Mouse (Mus musculus) cortical plate, adult 2 months (tissue): ENCODE results near the gene Gatb. TPM values are rescaled to one million over a fixed set of nuclear protein-coding genes. Genes with fewer than 3 reads are reported as not detected.

Experiments
- H3K27ac ChIP-seq: fragments of 200-500 bp; 2 replicates; pipeline ENCODE4 v1.5.1; 2012; ENCODE audit warnings: low read length, control low read depth, inconsistent platforms; ENCODE audit not compliant: insufficient read depth
- H3K4me1 ChIP-seq: fragments of 200-500 bp; 2 replicates; pipeline ENCODE4 v1.6.1; 2011; ENCODE audit warnings: low read length; ENCODE audit not compliant: control insufficient read depth, insufficient read depth
- H3K4me3 ChIP-seq: fragments of 200-500 bp; 2 replicates; pipeline ENCODE4 v1.5.1; 2011; ENCODE audit warnings: mild to moderate bottlenecking, low read length, control low read depth; ENCODE audit not compliant: insufficient read depth
- CTCF ChIP-seq: fragments of 200-500 bp; IDR thresholded peaks from 2 replicates; pipeline ENCODE4 v1.5.1; 2011; ENCODE audit warnings: mild to moderate bottlenecking, control low read depth, low read length; ENCODE audit not compliant: insufficient read depth; ENCODE audit errors: extremely low read depth
- POLR2A ChIP-seq: fragments of 200-500 bp; IDR thresholded peaks from 2 replicates; pipeline ENCODE4 v1.6.1; 2011; ENCODE audit warnings: mild to moderate bottlenecking, low read length, control low read depth; ENCODE audit not compliant: insufficient read depth; ENCODE audit errors: extremely low read depth
- polyA plus RNA-seq: library from polyadenylated mRNA; depleted of rRNA; stranded (reverse); fragments of >200 nt; gene quantifications from 2 replicates; pipeline ENCODE4 v1.2.3, GENCODE M21; 2012

The Gatb gene
- polyA plus RNA-seq, 1 experiment: 16.2 TPM

DNA sequence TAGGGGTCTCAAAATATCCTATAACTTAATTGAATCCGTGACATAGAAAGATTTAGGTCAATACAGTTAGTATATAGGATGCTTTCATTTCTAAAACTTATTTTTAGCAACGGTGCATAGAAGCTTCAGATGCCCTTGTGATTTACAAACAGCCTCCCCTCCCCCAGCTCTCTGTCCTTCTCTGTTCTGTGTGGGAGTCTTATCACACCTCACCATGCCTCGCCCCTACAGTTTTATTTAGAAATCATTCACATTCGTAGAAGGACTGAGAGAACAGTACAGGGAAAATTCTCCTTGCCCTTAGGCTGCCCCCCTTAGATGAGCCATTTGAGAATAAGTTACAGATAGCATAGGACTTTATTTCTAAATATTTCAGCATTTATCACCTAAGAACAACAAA lies 18.1 kb downstream of the Gatb start:
- Histone ChIP-seq H3K4me3 (no peak overlapping the region), H3K4me1 (no peaks in the 10 kb centered on the region; the same call in 1 of the 2 replicates), H3K27ac (no peak overlapping the region)
- no peak for TF ChIP-seq POLR2A
- no peak for TF ChIP-seq CTCF

DNA sequence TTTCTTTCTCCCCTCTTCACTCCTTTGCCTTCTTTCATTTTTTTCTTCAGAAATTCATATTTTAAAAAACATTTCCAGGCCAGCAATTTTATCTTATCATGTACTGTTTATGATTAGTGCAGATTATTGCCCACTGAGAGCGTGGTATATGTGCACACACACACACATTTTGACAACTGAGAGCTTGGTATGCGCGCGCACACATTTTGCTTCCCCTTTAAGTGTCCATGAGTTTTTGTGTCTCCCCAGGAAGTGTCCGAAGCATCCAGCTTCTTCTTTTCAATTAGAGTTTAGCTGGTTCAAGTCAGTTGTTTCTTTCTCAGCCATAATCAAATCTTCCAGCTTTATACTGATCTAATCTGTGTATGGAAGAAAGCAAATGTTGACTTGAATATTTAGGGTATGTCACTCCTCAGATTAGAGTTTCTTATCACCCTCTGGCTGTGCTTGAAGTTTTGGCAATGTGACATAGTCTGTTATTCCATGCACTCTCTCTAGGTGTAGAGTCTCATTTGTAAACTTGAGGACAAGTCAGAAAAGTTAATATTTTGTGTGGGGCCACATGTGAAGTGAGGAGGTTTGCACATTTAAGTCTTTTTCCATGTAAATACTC lies 18.8 kb downstream of the Gatb start:
- TF ChIP-seq POLR2A: no peak
- TF ChIP-seq CTCF: no peak
- no peak overlapping the region for H3K4me3 ChIP-seq
- no peaks in the 10 kb centered on the region; the same call in 1 of the 2 replicates for H3K4me1 ChIP-seq
- H3K27ac ChIP-seq: no peak overlapping the region

DNA sequence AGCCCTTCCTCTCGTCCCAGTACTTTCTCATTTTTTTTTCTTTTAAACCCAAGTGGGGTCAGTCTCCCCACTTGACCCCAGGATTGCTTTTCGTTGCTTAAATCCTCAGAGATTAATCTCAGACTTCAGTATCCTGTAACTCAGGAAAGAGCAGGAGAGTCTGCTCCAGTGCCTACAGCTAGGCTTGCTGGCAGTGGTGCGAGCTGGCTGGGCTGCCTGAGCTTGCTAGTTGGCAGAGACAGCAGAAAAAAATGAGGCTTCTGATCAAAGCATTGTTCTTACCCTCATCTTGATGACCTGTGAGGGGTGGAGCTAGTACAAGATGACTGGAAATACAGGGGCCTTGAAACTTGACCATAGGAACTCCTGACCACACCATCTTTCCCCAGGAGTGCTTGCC lies 20.5 kb downstream of the Gatb start:
- Histone ChIP-seq H3K4me3 (no peak overlapping the region), H3K4me1 (peaks cover 1% of the 10 kb centered on the region; the same call in 1 of the 2 replicates), H3K27ac (no peak overlapping the region)
- TF ChIP-seq CTCF (no peak), POLR2A (no peak)

DNA sequence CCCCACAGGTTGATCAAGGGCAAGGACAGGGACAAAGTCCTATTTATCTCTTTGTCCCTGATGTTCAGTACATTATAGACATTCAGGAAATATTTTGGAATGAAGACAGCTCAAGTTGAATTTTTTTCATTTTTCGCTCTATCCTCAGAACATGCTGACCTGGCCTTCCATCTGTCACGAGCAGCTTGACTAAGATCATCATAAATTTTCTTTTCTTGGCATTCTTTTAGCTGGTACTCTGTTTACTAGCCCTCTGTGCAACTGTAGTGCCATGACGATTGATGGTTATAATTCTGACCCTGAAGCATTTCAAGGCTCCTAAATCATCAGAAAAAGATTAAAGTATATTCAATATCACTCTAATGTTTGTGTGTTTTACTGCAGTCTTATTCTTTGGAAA lies 25.6 kb downstream of the Gatb start:
- H3K27ac ChIP-seq: no peak overlapping the region
- H3K4me1 ChIP-seq: 0 out of 2 replicates have a peak, but pooled peaks cover 1% of the 10 kb centered on the region
- H3K4me3 ChIP-seq: no peak overlapping the region
- TF ChIP-seq CTCF (no peak), POLR2A (no peak)

DNA sequence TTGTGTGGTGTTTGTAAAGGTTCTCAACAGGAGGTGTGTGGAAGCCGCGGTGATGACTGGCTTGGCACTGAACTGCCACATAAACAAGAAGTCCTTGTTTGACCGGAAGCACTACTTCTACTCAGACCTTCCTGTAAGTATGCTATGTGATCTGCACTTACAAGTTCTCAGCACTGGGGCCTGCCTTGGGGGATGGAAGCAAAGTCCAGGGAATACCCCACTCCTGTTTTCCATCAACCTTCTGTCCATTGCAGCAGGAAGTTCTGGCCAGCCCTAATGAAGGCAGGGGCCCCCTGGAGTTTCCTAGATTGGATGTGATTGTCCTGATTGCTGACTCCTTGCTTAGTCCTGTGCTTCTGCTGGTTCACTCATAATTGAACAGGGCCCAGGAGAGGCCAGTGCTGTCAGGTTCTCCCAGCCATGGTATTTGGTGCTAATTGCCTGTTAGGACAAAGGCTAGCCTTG lies 28.0 kb downstream of the Gatb start:
- TF ChIP-seq POLR2A (no peak), CTCF (no peak)
- H3K4me1 ChIP-seq: 0 out of 2 replicates have a peak, but pooled peaks cover 1% of the 10 kb centered on the region
- no peak overlapping the region for H3K27ac ChIP-seq
- no peak overlapping the region for H3K4me3 ChIP-seq

DNA sequence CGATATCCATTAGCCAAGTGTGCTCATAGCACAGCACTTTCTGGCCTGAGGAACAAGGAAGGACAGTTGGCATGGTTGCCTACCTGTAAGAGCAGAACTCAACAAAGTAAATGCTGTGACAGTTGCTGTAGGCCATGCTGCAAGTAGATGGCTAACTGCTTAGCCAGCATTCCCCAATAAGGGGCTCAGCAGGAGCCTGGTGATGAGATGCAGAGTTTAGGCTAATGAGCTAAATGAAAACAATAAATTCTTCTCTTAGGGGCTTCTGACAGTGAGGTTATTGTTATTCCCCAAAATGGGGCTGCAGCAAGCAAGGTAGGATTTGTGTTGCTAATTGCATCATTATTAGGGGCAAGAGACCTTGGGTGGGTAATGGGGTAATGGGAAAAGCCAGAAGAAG lies 29.9 kb downstream of the Gatb start:
- 0 out of 2 replicates have a peak, but pooled peaks cover 1% of the 10 kb centered on the region for H3K4me1 ChIP-seq
- no peak overlapping the region for H3K27ac ChIP-seq
- TF ChIP-seq CTCF: no peak
- no peak for TF ChIP-seq POLR2A
- H3K4me3 ChIP-seq: no peak overlapping the region

DNA sequence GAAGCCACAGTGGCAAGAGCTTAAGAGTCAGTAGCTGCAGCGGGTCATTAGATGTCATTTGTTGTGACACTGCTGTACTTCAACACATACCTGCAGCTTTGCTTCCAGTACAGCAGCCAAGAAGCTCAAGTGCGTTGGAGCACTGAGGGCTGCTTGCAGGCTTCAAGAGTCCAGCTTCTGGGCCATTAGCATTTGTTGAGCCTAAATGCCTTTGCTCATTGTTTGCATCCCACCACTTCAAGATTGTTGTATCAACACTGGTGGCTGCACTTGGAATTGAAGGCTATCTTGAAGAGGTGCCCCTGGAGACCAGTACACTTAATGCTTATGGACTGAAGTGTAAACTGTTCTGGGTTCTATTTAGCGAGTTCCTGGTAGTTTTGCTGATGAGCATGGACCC lies 33.0 kb downstream of the Gatb start:
- no peak overlapping the region for H3K27ac ChIP-seq
- TF ChIP-seq CTCF (no peak), POLR2A (no peak)
- H3K4me3 ChIP-seq: no peak overlapping the region
- H3K4me1 ChIP-seq: no peaks in the 10 kb centered on the region

DNA sequence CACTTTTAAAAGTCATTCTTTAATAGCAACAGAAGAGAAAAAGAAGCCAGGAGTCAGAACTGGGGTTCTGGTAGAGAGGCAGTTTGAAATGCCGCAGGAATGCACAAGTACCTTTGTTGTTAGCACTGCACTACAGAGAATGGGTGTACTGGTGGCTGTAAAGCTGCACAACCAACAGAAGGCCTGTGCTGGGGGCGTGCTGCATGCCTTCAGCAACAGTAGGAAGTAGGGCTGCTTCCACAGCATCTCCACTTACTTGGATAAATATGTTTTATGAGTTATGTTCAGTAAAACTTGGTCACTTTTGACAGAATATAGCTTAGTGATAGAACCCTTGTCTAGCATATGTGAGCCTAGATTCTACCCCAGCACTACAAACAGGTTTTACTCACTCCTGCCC lies 33.8 kb downstream of the Gatb start:
- Histone ChIP-seq H3K27ac (no peak overlapping the region), H3K4me1 (no peaks in the 10 kb centered on the region), H3K4me3 (no peak overlapping the region)
- TF ChIP-seq POLR2A (no peak), CTCF (no peak)

DNA sequence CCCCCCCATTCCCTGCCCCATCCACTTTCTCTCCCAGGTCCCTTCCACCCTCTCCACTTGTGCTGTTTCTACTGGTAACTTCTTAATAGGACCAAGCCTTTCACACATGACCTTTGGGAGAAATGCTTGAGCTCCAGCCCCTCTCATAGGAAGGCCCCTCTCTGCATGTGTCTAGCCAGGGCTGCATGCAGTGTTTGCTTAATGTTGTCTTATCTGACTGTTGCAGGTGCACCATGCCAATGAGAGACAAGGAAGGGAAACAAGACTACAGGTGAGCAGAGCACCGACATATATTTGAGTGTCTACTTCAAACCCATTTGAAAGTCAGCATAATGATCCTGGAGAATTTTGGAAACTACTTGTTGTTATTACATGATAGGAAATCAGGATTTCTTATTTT lies 42.5 kb downstream of the Gatb start:
- Histone ChIP-seq H3K4me3 (no peak overlapping the region), H3K4me1 (peaks cover 1% of the 10 kb centered on the region; the same call in 1 of the 2 replicates), H3K27ac (no peak overlapping the region)
- TF ChIP-seq CTCF (no peak), POLR2A (no peak)

DNA sequence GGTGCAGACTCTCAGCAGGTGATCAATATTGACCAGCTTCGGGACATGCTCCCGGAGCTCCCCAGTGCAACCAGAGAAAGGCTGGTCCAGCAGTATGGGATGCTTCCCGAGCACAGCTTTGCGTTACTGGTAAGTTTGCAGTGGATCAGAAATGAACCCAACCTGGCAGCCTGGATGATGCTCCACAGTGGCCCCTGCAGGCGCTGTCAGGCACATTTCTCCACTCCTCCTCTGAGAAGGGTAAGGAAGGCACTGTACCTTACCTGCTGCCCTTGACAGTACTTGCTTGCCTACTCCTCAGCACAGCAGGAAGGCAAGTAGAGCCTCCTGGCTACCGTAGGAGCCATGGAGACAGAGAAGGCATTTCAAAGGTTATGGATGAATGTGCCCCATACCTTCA lies 45.0 kb downstream of the Gatb start:
- Histone ChIP-seq H3K4me3 (no peak overlapping the region), H3K4me1 (peaks cover 1% of the 10 kb centered on the region; the same call in 1 of the 2 replicates), H3K27ac (no peak overlapping the region)
- peak; percentile 30; the same call in 1 of the 2 replicates for TF ChIP-seq CTCF
- no peak for TF ChIP-seq POLR2A

DNA sequence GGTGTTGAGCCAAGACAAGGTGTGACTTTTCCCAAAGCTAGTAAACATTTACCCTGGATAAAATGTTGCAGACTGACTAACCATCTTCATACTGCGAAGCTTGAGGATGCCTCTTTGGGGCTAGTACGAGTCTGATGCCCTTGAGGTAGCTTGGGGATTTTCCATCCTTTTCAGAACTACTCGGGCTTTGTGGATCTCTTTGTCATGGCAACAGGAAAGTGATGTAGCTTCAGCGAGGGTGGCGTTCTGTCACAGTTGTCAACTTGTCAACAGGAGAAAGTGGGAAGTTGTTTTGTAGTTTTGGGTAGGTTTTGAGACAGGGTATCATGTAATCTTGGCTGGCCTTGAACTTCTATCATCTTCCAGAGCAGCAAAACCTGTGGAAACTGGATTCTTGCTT lies 45.4 kb downstream of the Gatb start:
- Histone ChIP-seq H3K4me1 (peaks cover 1% of the 10 kb centered on the region; the same call in 1 of the 2 replicates), H3K27ac (no peak overlapping the region), H3K4me3 (no peak overlapping the region)
- TF ChIP-seq POLR2A: no peak
- TF ChIP-seq CTCF: no peak
